Mouse (Mus musculus): ENCODE results near the gene Fam219b. TPM values are rescaled to one million over a fixed set of nuclear protein-coding genes. Genes with fewer than 3 reads are reported as not detected.

The Fam219b gene
- total and polyA plus RNA-seq, 2 experiments from 2014 or later: 8.0 to 9.2 TPM

DNA sequence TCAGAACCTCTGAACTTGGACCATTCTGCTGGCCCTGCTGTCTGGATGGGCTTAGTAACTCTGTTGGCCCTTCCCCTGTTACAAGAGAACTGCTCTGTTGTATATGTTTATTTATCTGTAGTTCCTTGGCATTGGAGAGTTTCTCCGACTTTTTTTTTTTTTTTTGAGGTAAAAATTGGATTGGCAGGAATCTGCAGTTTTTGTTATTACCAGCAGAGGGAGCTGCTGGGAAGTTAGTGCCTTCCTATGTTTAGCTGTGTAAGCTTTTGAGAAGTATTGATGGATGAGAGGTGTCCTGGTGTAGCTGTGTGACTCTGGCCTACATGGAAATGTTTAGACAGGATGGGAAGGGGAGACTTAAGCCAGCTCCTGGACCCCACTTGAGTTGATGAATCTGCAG is 4.0 kb downstream of the Fam219b start:
- Histone ChIP-seq H3K4me2 (ENCODE audit: low read depth, low read length) (no peak overlapping the region), H3K36me3 (replicated peaks; ENCODE audit: control insufficient read depth, insufficient read depth, low read length) (peaks cover 59% of the 10 kb centered on the region), H3K4me3 (ENCODE audit: low read depth, low read length) (no peak overlapping the region), H3K9ac (replicated peaks; ENCODE audit: low read depth, low read length) (no peak overlapping the region), H3K9me3 (replicated peaks; ENCODE audit: control insufficient read depth, low read length) (no peaks in the 10 kb centered on the region), H3K4me1 (ENCODE audit: control insufficient read depth, insufficient read depth) (peaks cover 13% of the 10 kb centered on the region), H3K27ac (ENCODE audit: low read depth) (no peak overlapping the region), H3K27me3 (ENCODE audit: control insufficient read depth, insufficient read depth, low read length) (no peaks in the 10 kb centered on the region)
- DNase-seq (ENCODE audit: low spot score): peak; percentile 41
- TF ChIP-seq EP300 (IDR thresholded peaks at IDR 0.05; ENCODE audit: low read depth) (no peak), CTCF (IDR thresholded peaks at IDR 0.05; ENCODE audit: low read depth) (peak; percentile 72)
- WGBS: 0% methylated on average over 1 of the region's 1 CpGs
- ATAC-seq (ENCODE audit: insufficient read depth, low read depth): no peak

DNA sequence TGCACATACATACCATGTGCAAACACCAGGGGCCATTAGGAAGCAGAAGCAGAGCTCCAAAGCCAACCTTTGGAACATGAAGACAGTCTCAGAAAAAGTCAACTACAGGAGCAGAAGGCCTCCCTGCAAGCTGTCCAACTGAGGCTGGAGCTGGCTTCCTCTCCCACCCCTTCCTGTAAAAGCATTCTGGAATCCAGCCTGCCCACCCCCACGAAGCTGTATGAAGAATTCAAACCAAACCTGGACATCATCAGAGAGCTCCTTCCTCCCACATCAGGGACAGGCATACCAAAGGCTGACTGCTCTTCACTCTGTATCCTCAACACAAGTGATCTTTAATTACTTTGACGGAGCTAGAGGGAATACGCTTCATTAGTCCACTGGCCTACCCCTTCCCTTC is 6.6 kb downstream of the Fam219b start:
- 61% methylated on average over 3 of the region's 3 CpGs for WGBS
- no peak for TF ChIP-seq EP300 (IDR thresholded peaks at IDR 0.05; ENCODE audit: low read depth)
- TF ChIP-seq CTCF (IDR thresholded peaks at IDR 0.05; ENCODE audit: low read depth): no peak
- no peak for DNase-seq (ENCODE audit: low spot score)
- H3K9ac ChIP-seq (replicated peaks; ENCODE audit: low read depth, low read length): no peak overlapping the region
- no peak for ATAC-seq (ENCODE audit: insufficient read depth, low read depth)
- no peak overlapping the region for H3K4me2 ChIP-seq (ENCODE audit: low read depth, low read length)
- no peak overlapping the region for H3K4me3 ChIP-seq (ENCODE audit: low read depth, low read length)
- no peak overlapping the region for H3K27ac ChIP-seq (ENCODE audit: low read depth)
- H3K9me3 ChIP-seq (replicated peaks; ENCODE audit: control insufficient read depth, low read length): no peaks in the 10 kb centered on the region
- H3K4me1 ChIP-seq (ENCODE audit: control insufficient read depth, insufficient read depth): peaks cover 12% of the 10 kb centered on the region; the same call in 1 of the 2 replicates
- peaks cover 79% of the 10 kb centered on the region for H3K36me3 ChIP-seq (replicated peaks; ENCODE audit: control insufficient read depth, insufficient read depth, low read length)
- no peaks in the 10 kb centered on the region for H3K27me3 ChIP-seq (ENCODE audit: control insufficient read depth, insufficient read depth, low read length)

DNA sequence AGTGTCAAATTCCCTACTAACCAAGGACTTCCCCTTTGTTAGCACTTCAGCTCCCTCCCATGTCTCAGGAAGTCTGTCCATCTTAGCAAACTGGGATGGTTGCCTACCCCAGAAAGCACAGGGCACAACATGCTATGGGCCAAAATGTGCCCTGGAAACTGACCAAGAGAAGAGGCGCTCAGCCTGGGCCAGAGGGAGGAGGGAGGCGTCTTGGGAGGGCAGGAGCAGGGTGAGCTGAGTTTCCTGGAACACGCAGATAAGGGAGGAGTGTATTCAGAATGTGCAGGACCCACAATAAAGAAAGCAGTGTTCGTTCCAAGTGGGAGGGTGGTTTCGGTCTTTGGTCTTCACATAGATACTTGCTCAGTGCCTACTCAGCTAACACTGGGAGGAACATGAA is 10.0 kb downstream of the Fam219b start:
- H3K4me1 ChIP-seq (ENCODE audit: control insufficient read depth, insufficient read depth): peaks cover 39% of the 10 kb centered on the region
- no peak overlapping the region for H3K9ac ChIP-seq (replicated peaks; ENCODE audit: low read depth, low read length)
- H3K36me3 ChIP-seq (replicated peaks; ENCODE audit: control insufficient read depth, insufficient read depth, low read length): peaks cover 66% of the 10 kb centered on the region
- no peak overlapping the region for H3K4me2 ChIP-seq (ENCODE audit: low read depth, low read length)
- H3K9me3 ChIP-seq (replicated peaks; ENCODE audit: control insufficient read depth, low read length): no peaks in the 10 kb centered on the region
- TF ChIP-seq CTCF (IDR thresholded peaks at IDR 0.05; ENCODE audit: low read depth) (no peak), EP300 (IDR thresholded peaks at IDR 0.05; ENCODE audit: low read depth) (no peak)
- WGBS: 54% methylated on average over 5 of the region's 5 CpGs
- peak; percentile 30 for DNase-seq (ENCODE audit: low spot score)
- H3K4me3 ChIP-seq (ENCODE audit: low read depth, low read length): no peak overlapping the region
- no peak overlapping the region for H3K27ac ChIP-seq (ENCODE audit: low read depth)
- no peak for ATAC-seq (ENCODE audit: insufficient read depth, low read depth)
- H3K27me3 ChIP-seq (ENCODE audit: control insufficient read depth, insufficient read depth, low read length): no peaks in the 10 kb centered on the region

DNA sequence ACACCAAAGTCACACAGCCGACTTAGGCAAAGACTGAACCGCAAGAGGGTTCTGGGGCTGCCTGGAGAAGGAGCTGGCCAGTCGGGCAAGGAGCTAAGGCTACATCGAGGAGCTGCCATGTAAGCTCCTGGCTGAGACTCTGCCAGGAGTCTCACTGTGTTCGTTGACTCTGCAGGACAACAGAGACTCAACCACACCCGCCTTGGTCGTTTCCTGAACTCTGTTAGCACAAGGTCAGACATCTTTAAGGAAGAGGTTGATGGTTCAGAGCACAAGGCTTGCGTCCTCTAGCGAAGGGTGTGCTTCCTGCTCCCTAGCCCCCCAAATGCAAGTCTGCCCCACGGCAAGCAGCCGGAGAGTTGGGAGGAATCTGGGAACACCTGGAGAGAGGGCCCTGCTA is 10.5 kb downstream of the Fam219b start:
- Histone ChIP-seq H3K9me3 (replicated peaks; ENCODE audit: control insufficient read depth, low read length) (no peaks in the 10 kb centered on the region), H3K27me3 (ENCODE audit: control insufficient read depth, insufficient read depth, low read length) (no peaks in the 10 kb centered on the region), H3K36me3 (replicated peaks; ENCODE audit: control insufficient read depth, insufficient read depth, low read length) (peaks cover 61% of the 10 kb centered on the region), H3K9ac (replicated peaks; ENCODE audit: low read depth, low read length) (no peak overlapping the region), H3K4me1 (ENCODE audit: control insufficient read depth, insufficient read depth) (peaks cover 39% of the 10 kb centered on the region), H3K4me2 (ENCODE audit: low read depth, low read length) (no peak overlapping the region), H3K27ac (ENCODE audit: low read depth) (no peak overlapping the region), H3K4me3 (ENCODE audit: low read depth, low read length) (no peak overlapping the region)
- ATAC-seq (ENCODE audit: insufficient read depth, low read depth) (no peak), DNase-seq (ENCODE audit: low spot score) (no peak)
- TF ChIP-seq EP300 (IDR thresholded peaks at IDR 0.05; ENCODE audit: low read depth): no peak
- TF ChIP-seq CTCF (IDR thresholded peaks at IDR 0.05; ENCODE audit: low read depth): no peak
- 86% methylated on average over 11 of the region's 11 CpGs for WGBS

DNA sequence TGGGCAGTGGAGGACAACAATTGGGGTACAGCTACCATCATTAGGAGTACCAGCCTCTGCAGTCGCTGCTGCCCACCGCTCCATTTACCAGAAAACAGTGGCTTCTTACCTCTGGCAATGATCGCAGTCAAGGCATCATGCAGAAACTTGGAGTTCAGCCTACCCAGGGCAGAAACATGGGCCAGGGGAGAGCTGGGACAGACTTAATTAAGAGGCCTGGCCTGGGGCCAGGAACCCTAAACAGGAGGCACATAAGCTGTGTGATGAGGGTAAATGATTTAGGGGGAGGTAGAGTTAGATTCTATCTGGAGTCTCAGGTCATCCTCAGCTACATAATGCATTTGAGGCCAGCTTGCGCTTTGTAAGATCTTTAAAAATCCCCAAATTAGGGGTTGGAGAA is 11.9 kb downstream of the Fam219b start:
- WGBS: 70% methylated on average over 4 of the region's 4 CpGs
- Histone ChIP-seq H3K4me2 (ENCODE audit: low read depth, low read length) (no peak overlapping the region), H3K4me1 (ENCODE audit: control insufficient read depth, insufficient read depth) (peaks cover 39% of the 10 kb centered on the region), H3K9me3 (replicated peaks; ENCODE audit: control insufficient read depth, low read length) (no peaks in the 10 kb centered on the region), H3K36me3 (replicated peaks; ENCODE audit: control insufficient read depth, insufficient read depth, low read length) (peaks cover 47% of the 10 kb centered on the region), H3K4me3 (ENCODE audit: low read depth, low read length) (no peak overlapping the region), H3K9ac (replicated peaks; ENCODE audit: low read depth, low read length) (no peak overlapping the region), H3K27ac (ENCODE audit: low read depth) (peak overlapping the region; percentile 89), H3K27me3 (ENCODE audit: control insufficient read depth, insufficient read depth, low read length) (no peaks in the 10 kb centered on the region)
- ATAC-seq (ENCODE audit: insufficient read depth, low read depth): no peak
- no peak for DNase-seq (ENCODE audit: low spot score)
- TF ChIP-seq CTCF (IDR thresholded peaks at IDR 0.05; ENCODE audit: low read depth): no peak
- no peak for TF ChIP-seq EP300 (IDR thresholded peaks at IDR 0.05; ENCODE audit: low read depth)

DNA sequence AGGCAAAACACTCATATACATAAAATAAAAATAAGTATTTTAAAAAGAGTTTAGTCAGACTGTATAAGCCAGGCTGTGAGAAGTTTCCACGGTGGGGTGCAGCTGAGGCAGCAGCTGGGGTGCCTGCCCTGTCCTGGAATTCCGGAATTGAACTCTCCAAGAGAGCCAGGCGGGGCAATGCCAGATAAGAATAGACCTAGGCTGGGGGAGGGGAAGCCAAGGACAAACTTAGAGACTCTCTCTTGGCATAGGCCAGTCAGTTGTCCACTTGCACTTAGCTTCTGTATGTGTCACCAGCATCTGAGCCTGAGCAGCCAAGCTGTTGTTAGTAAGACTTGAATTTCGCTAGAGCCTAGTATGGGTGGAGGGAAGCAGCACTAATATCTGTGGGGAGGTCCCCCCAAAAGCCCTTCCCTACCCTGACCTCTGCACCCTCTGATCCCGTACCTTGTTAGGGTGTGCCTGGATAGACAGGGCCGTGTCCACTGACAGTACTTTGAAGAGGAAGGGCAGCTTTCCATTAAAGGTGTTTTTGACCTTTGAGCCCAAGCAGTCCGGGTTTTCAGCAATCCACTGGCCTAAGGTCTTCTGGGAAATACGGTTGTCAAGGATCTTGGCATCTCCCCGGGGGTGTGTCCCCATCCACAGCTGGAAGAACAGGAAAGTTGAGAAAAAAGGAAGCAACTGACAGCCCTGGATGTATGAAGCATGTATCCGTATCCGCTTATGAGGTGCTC is 13.0 kb downstream of the Fam219b start:
- no peaks in the 10 kb centered on the region for H3K9me3 ChIP-seq (replicated peaks; ENCODE audit: control insufficient read depth, low read length)
- H3K4me3 ChIP-seq (ENCODE audit: low read depth, low read length): no peak overlapping the region
- no peaks in the 10 kb centered on the region for H3K27me3 ChIP-seq (ENCODE audit: control insufficient read depth, insufficient read depth, low read length)
- H3K27ac ChIP-seq (ENCODE audit: low read depth): peak overlapping the region; percentile 89
- DNase-seq (ENCODE audit: low spot score) (peak; percentile 83), ATAC-seq (ENCODE audit: insufficient read depth, low read depth) (peak; percentile 85)
- H3K4me1 ChIP-seq (ENCODE audit: control insufficient read depth, insufficient read depth): peaks cover 39% of the 10 kb centered on the region
- peaks cover 36% of the 10 kb centered on the region for H3K36me3 ChIP-seq (replicated peaks; ENCODE audit: control insufficient read depth, insufficient read depth, low read length)
- TF ChIP-seq CTCF (IDR thresholded peaks at IDR 0.05; ENCODE audit: low read depth): no peak
- TF ChIP-seq EP300 (IDR thresholded peaks at IDR 0.05; ENCODE audit: low read depth): peak; percentile 46; the same call in 1 of the 2 replicates
- H3K4me2 ChIP-seq (ENCODE audit: low read depth, low read length): peak overlapping the region; percentile 29
- H3K9ac ChIP-seq (replicated peaks; ENCODE audit: low read depth, low read length): no peak overlapping the region; the same call in 1 of the 2 replicates
- WGBS: 49% methylated on average over 11 of the region's 11 CpGs

Data from heart, postnatal 0 days (tissue).